Mouse (Mus musculus) heart, embryonic 14.5 days (tissue): ENCODE data around the gene Olfr583. TPM values are rescaled to one million over a fixed set of nuclear protein-coding genes. Genes with fewer than 3 reads are reported as not detected.

ENCODE experiments used
- ATAC-seq: fragments of 200-750 bp; cut with Nextera tagmentation; 2 replicates; pipeline ENCODE4 v1.8.0; 2017; ENCODE audit warnings: low read depth, moderate TSS enrichment; ENCODE audit not compliant: insufficient number of reproducible peaks, insufficient read depth, low FRiP score
- H3K27ac ChIP-seq, 2 experiments: fragments of 200-500 bp in 1 of 2; fragments of 300-500 bp in 1 of 2; sonication (generic) in 1 of 2; replicated peaks in 1 of 2; 2 replicates each; pipeline ENCODE4 v1.5.1; 2012 to 2014; ENCODE audit warnings: low read depth in 2 of 2, low read length in 2 of 2, control low read depth in 1 of 2, mild to moderate bottlenecking in 1 of 2, mixed read lengths in 1 of 2; ENCODE audit not compliant: control insufficient read depth in 1 of 2, insufficient read depth in 1 of 2
- H3K27me3 ChIP-seq: fragments of 300-500 bp; sonication (generic); 2 replicates; pipeline ENCODE4 v1.6.1; 2014; ENCODE audit warnings: mild to moderate bottlenecking, low read length, control low read depth; ENCODE audit not compliant: control insufficient read depth, insufficient read depth
- H3K36me3 ChIP-seq: fragments of 300-500 bp; sonication (generic); 2 replicates; pipeline ENCODE4 v1.6.1; 2014; ENCODE audit warnings: mild to moderate bottlenecking, control low read depth, low read length, mixed read lengths; ENCODE audit not compliant: control insufficient read depth, insufficient read depth
- H3K4me1 ChIP-seq, 2 experiments: fragments of 200-500 bp in 1 of 2; fragments of 300-500 bp in 1 of 2; sonication (generic) in 1 of 2; 2 replicates each; pipeline ENCODE4 v1.6.1; 2012 to 2014; ENCODE audit warnings: low read length in 2 of 2, control low read depth in 1 of 2, mixed read lengths in 1 of 2; ENCODE audit not compliant: control insufficient read depth in 2 of 2, insufficient read depth in 2 of 2
- H3K4me2 ChIP-seq: fragments of 300-500 bp; sonication (generic); 2 replicates; pipeline ENCODE4 v1.6.1; 2014; ENCODE audit warnings: mild to moderate bottlenecking, low read length
- H3K4me3 ChIP-seq, 2 experiments: fragments of 200-500 bp in 1 of 2; fragments of 300-500 bp in 1 of 2; sonication (generic) in 1 of 2; 2 replicates each; pipeline ENCODE4 v1.5.1; 2012 to 2014; ENCODE audit warnings: low read length in 2 of 2, mild to moderate bottlenecking in 2 of 2, control low read depth in 1 of 2, low read depth in 1 of 2, moderate library complexity in 1 of 2; ENCODE audit not compliant: control insufficient read depth in 1 of 2, insufficient read depth in 1 of 2
- H3K9ac ChIP-seq: fragments of 300-500 bp; sonication (generic); 2 replicates; pipeline ENCODE4 v1.6.1; 2014; ENCODE audit warnings: mild to moderate bottlenecking, low read length
- H3K9me3 ChIP-seq: fragments of 300-500 bp; sonication (generic); 2 replicates; pipeline ENCODE4 v1.6.1; 2016; ENCODE audit warnings: low read length, control low read depth; ENCODE audit not compliant: control insufficient read depth
- WGBS: fragments of 180-500 bp; shearing (Covaris S2); extraction: QIAGEN DNeasy Blood & Tissue Kit; methylation state at CpG from one replicate; pipeline ENCODE4 v1.1.7; 2014; 5-methylcytosine and 5-hydroxymethylcytosine counted together
- polyA plus RNA-seq: library from polyadenylated mRNA; unstranded; fragments of >200 nt; fragmentation: Nextera tagmentation; extraction: Ambion mirVana; gene quantifications from 2 replicates; pipeline ENCODE4 v1.2.1, GENCODE M21; 2014

Gene Olfr583
- not detected in 2 replicates for polyA plus RNA-seq

DNA sequence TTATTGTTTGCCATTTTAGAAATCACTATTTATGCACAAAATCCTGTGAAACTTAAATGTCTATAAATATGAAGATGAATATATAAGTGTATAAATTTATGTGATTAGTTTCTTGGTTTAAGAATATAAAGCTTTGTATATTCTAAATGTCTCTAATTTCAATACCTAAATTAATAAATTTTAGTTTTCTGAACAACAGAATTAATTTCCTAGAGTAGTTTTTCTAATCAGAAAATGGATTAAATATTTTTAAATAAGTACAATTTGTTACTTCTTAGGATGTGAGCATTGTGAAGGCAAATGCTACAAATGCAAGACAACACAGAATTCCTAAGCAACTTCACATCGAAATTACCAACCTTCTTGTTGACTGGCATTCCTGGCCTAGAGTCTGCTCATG is at the start of gene Olfr583:
Gene Olfr583 (plus strand): TSS at position 301 of the 400 bp plus-strand sequence.
- Histone ChIP-seq H3K4me1 (no peaks in the 10 kb centered on the region), H3K27ac (no peak within 1 kb of the TSS), H3K4me3 (no peak within 1 kb of the TSS), H3K9ac (no peak within 1 kb of the TSS), H3K9me3 (no peaks in the 10 kb centered on the region), H3K36me3 (no peaks in the 10 kb centered on the region), H3K27me3 (no peaks in the 10 kb centered on the region), H3K4me2 (no peak within 1 kb of the TSS)
- no peak for ATAC-seq
- 81% methylated on average over 1 of the region's 1 CpGs for WGBS

DNA sequence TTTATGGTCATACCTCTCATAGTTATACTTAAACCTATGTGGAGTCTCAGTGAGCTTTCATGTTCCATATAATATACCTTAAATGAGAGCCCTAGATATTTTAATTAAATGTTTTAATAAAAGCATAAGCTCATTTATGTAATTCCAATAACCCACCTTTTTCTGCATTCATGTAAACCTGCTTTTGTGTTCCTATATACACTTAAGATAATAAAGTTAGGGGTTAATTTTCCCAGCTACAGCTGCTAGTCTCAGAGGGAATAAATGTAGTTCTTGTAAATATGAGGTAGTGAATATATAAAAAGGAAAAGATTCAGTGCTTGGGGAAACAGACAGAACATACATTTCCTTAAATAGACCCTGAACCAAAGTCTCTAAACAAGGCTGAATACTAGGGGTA is 13.4 kb upstream of the Olfr583 start, which contains the start of gene Olfr582:
Gene Olfr582 (plus strand): TSS at position 301 of the 400 bp plus-strand sequence.
- Histone ChIP-seq H3K36me3 (no peaks in the 10 kb centered on the region), H3K4me2 (no peak within 1 kb of the TSS), H3K9ac (no peak within 1 kb of the TSS), H3K27ac (no peak within 1 kb of the TSS), H3K4me3 (no peak within 1 kb of the TSS), H3K4me1 (no peaks in the 10 kb centered on the region), H3K27me3 (no peaks in the 10 kb centered on the region), H3K9me3 (no peaks in the 10 kb centered on the region)
- ATAC-seq = no peak

DNA sequence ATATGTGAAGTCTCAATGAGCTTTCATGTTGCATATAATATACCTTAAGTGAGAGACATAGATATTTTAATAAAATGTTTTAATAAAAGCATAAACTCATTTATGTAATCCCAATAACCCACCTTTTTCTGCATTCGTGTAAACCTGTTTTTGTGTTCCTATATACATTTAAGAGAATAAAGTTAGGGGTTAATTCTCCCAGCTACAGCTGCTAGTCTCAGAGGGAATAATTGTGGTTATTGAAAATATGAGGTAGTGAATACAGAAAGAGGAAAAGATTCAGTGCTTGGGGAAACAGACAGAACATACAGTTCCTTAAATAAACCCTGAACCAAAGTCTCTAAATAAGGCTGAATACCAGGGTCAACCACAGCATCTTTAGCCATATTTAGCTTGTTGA is 30.5 kb downstream of the Olfr583 start, which contains the start of gene Olfr584:
Gene Olfr584 (plus strand): TSS at position 301 of the 400 bp plus-strand sequence.
- no peaks in the 10 kb centered on the region for H3K36me3 ChIP-seq
- WGBS = 67% methylated on average over 1 of the region's 1 CpGs
- H3K27me3 ChIP-seq = no peaks in the 10 kb centered on the region
- no peak for ATAC-seq
- no peaks in the 10 kb centered on the region for H3K4me1 ChIP-seq
- H3K9me3 ChIP-seq = peaks cover 8% of the 10 kb centered on the region; the same call in 1 of the 2 replicates
- H3K27ac ChIP-seq = no peak within 1 kb of the TSS
- no peak within 1 kb of the TSS for H3K9ac ChIP-seq
- H3K4me3 ChIP-seq = no peak within 1 kb of the TSS
- H3K4me2 ChIP-seq = no peak within 1 kb of the TSS

DNA sequence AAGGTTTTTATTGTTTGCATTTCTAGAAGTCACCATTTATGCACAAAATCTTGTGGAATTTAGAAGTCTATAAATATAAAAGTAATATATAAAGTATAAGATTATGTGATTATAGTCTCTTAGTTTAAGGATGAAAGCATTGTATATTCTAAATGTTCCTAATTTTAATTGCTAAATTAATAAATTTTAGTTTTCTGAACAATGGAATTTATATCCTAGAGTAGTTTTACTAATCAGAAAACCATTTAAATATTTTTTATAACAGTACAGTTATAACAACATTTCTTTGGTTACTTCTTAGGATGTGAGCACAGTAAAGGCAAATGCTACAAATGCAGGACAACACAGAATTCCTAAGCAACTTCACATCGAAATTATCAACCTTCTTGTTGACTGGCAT is 46.3 kb downstream of the Olfr583 start, which contains the start of gene Olfr585:
Gene Olfr585 (plus strand): TSS at position 301 of the 400 bp plus-strand sequence.
- H3K9ac ChIP-seq = no peak within 1 kb of the TSS
- H3K27me3 ChIP-seq = no peaks in the 10 kb centered on the region
- no peak within 1 kb of the TSS for H3K4me3 ChIP-seq
- no peaks in the 10 kb centered on the region for H3K4me1 ChIP-seq
- H3K9me3 ChIP-seq = no peaks in the 10 kb centered on the region
- ATAC-seq = no peak
- WGBS = 85% methylated on average over 1 of the region's 1 CpGs
- H3K36me3 ChIP-seq = no peaks in the 10 kb centered on the region
- no peak within 1 kb of the TSS for H3K27ac ChIP-seq
- H3K4me2 ChIP-seq = no peak within 1 kb of the TSS

Other genes with a start within 250 kb of the Olfr583 start
- not detected in 2 replicates for gene Olfr564, start 247.8 kb upstream of the Olfr583 start, polyA plus RNA-seq
- gene Olfr566, start 192.5 kb upstream of the Olfr583 start, polyA plus RNA-seq = not detected in 2 replicates
- gene Olfr568, start 174.2 kb upstream of the Olfr583 start, polyA plus RNA-seq = not detected in 2 replicates
- gene Olfr569, start 160.4 kb upstream of the Olfr583 start, polyA plus RNA-seq = not detected in 2 replicates
- gene Olfr570, start 156.7 kb upstream of the Olfr583 start, polyA plus RNA-seq = not detected in 2 replicates
- gene Olfr571, start 133.8 kb upstream of the Olfr583 start, polyA plus RNA-seq = not detected in 2 replicates
- gene Olfr572, start 126.9 kb upstream of the Olfr583 start, polyA plus RNA-seq = not detected in 2 replicates
- not detected in 2 replicates for gene Olfr573-ps1, start 108.7 kb upstream of the Olfr583 start, polyA plus RNA-seq
- not detected in 2 replicates for gene Olfr574, start 102.8 kb upstream of the Olfr583 start, polyA plus RNA-seq
- not detected in 2 replicates for gene Olfr575, start 92.5 kb upstream of the Olfr583 start, polyA plus RNA-seq
- gene Olfr576, start 88.6 kb upstream of the Olfr583 start, polyA plus RNA-seq = not detected in 2 replicates
- gene Olfr577, start 75.4 kb upstream of the Olfr583 start, polyA plus RNA-seq = not detected in 2 replicates
- not detected in 2 replicates for gene Olfr578, start 62.0 kb upstream of the Olfr583 start, polyA plus RNA-seq
- not detected in 2 replicates for gene Olfr582, start 13.3 kb upstream of the Olfr583 start, polyA plus RNA-seq
- gene Olfr584, start 30.6 kb downstream of the Olfr583 start, polyA plus RNA-seq = not detected in 2 replicates
- not detected in 2 replicates for gene Olfr585, start 46.4 kb downstream of the Olfr583 start, polyA plus RNA-seq
- not detected in 2 replicates for gene Olfr586, start 74.3 kb downstream of the Olfr583 start, polyA plus RNA-seq
- gene Olfr588-ps1, start 89.6 kb downstream of the Olfr583 start, polyA plus RNA-seq = not detected in 2 replicates
- gene Olfr589, start 105.1 kb downstream of the Olfr583 start, polyA plus RNA-seq = not detected in 2 replicates
- not detected in 2 replicates for gene Olfr591, start 127.0 kb downstream of the Olfr583 start, polyA plus RNA-seq
- not detected in 2 replicates for gene Olfr592, start 133.5 kb downstream of the Olfr583 start, polyA plus RNA-seq
- gene Olfr593, start 160.6 kb downstream of the Olfr583 start, polyA plus RNA-seq = not detected in 2 replicates
- gene Olfr594, start 165.7 kb downstream of the Olfr583 start, polyA plus RNA-seq = not detected in 2 replicates
- gene Usp17ld, start 201.2 kb downstream of the Olfr583 start, polyA plus RNA-seq = not detected in 2 replicates